Mouse (Mus musculus) bone marrow macrophage, adult 2 months (primary cell): ENCODE measurements around the gene Stard3.

Experiments
- CTCF ChIP-seq: IDR thresholded peaks from 2 replicates; pipeline ENCODE4 v1.5.1; 2012; ENCODE audit warnings: low read depth, mild to moderate bottlenecking, low read length, moderate library complexity
- POLR2A ChIP-seq: IDR thresholded peaks from 2 replicates; pipeline ENCODE4 v1.6.1; 2012; ENCODE audit warnings: mild to moderate bottlenecking, low read depth, low read length, borderline replicate concordance

DNA sequence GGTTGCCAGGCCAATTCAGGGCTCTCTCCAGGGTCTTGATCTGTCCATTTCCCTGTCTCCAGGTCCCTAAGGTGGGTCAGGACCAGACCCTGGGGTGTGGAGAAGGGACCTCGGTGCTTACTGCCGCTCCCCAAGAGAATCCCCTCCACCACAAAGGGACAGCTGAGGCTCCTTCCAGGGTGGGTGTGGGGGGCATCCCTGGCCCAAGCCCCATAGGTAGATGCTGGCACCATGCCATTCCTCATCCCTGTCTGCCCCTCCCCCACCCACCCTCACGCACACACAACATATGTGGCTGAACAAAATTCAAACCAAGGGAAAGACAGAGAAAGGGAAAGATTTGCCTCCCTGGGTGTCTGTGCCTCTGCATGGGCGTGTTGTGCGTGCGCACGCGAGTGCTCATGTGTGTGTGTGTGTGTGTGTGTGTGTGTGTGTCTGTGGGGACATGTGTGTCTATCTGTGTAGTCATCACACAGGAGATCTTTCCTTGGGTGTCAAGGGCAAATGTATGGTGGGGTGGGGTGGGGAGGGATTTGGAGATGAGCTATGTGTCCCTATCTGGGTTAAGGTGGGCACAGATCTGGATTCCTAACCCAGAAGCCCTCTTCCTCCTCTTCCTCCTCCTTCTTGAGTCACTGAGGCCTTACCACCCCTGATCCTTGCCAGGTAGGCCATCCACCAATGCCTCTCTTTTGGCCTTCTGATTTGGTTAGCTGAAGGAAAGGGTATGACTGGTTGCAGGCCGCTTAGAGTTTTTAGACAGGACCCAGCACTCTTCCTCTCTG lies 28.0 kb upstream of the Stard3 start:
- TF ChIP-seq CTCF, result no peak
- no peak for TF ChIP-seq POLR2A
